Mouse (Mus musculus) testis, adult 2 months (tissue): ENCODE results near the gene Ap5z1.

Experiments
- CTCF ChIP-seq: fragments of 200-500 bp; IDR thresholded peaks from 2 replicates; pipeline ENCODE4 v1.5.1; 2012; ENCODE audit warnings: low read depth, mild to moderate bottlenecking, inconsistent platforms, low read length, moderate library complexity; ENCODE audit not compliant: control insufficient read depth, insufficient read depth, insufficient replicate concordance
- POLR2A ChIP-seq: fragments of 200-500 bp; IDR thresholded peaks from 2 replicates; pipeline ENCODE4 v1.6.1; 2012; ENCODE audit warnings: low read depth, mild to moderate bottlenecking, inconsistent platforms, low read length, moderate library complexity; ENCODE audit not compliant: control insufficient read depth

DNA sequence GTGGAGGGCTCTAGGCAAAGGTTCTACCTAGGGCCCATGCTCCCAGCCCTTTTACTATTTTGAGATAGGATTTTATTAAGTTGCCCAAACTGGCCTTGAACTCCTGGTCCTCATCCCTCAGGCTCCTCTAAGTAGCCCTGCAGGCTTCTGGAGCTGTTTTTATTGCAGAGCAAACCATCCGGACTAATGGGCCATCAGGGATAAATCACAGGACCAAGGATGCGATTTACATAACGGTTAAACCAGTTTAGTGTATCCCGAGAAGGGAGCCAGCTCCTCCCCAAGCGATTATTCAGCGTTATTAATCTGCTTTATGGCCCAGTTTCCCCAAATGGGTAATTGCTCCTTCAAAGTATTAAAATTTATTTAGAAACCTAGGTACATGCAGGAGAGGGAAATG, 48.3 kb upstream of the Ap5z1 start:
- TF ChIP-seq POLR2A (no peak), CTCF (no peak)
